Mouse (Mus musculus) hindbrain, embryonic 11.5 days (tissue): Measurements from ENCODE around the gene Ywhah. TPM values are rescaled to one million over a fixed set of nuclear protein-coding genes. Genes with fewer than 3 reads are reported as not detected.

Source experiments
- ATAC-seq: fragments of 200-750 bp; cut with Nextera tagmentation; 2 replicates; pipeline ENCODE4 v1.8.0; 2017; ENCODE audit warnings: mild to moderate bottlenecking, moderate TSS enrichment, moderate library complexity; ENCODE audit not compliant: low FRiP score
- DNase-seq: peaks from one replicate; pipeline ENCODE4 v3.0.0-alpha.2; 2015; ENCODE audit warnings: low spot score
- H3K27ac ChIP-seq: fragments of 300-500 bp; sonication (generic); 2 replicates; pipeline ENCODE4 v1.5.1; 2014; ENCODE audit warnings: mild to moderate bottlenecking, low read depth, low read length
- H3K27me3 ChIP-seq: fragments of 300-500 bp; sonication (generic); 2 replicates; pipeline ENCODE4 v1.6.1; 2014; ENCODE audit warnings: mild to moderate bottlenecking, low read length, moderate library complexity, mixed read lengths; ENCODE audit not compliant: control insufficient read depth, insufficient read depth
- H3K36me3 ChIP-seq: fragments of 300-500 bp; sonication (generic); 2 replicates; pipeline ENCODE4 v1.6.1; 2014; ENCODE audit warnings: mild to moderate bottlenecking, low read length, moderate library complexity, mixed read lengths; ENCODE audit not compliant: control insufficient read depth, insufficient read depth
- H3K4me1 ChIP-seq: fragments of 300-500 bp; sonication (generic); replicated peaks from 2 replicates; pipeline ENCODE4 v1.6.1; 2014; ENCODE audit warnings: low read length, mixed read lengths; ENCODE audit not compliant: control insufficient read depth, insufficient read depth
- H3K4me2 ChIP-seq: fragments of 300-500 bp; sonication (generic); replicated peaks from 2 replicates; pipeline ENCODE4 v1.6.1; 2014; ENCODE audit warnings: mild to moderate bottlenecking, low read depth, low read length
- H3K4me3 ChIP-seq: fragments of 300-500 bp; sonication (generic); 2 replicates; pipeline ENCODE4 v1.5.1; 2014; ENCODE audit warnings: low read depth, low read length
- H3K9ac ChIP-seq: fragments of 300-500 bp; sonication (generic); 2 replicates; pipeline ENCODE4 v1.6.1; 2014; ENCODE audit warnings: low read depth, low read length
- H3K9me3 ChIP-seq: fragments of 300-500 bp; sonication (generic); 2 replicates; pipeline ENCODE4 v1.6.1; 2016; ENCODE audit warnings: low read length; ENCODE audit not compliant: control insufficient read depth
- WGBS: fragments of 180-500 bp; shearing (Covaris S2); extraction: QIAGEN DNeasy Blood & Tissue Kit; methylation state at CpG from one replicate; pipeline ENCODE4 v1.1.7; 2014; 5-methylcytosine and 5-hydroxymethylcytosine counted together
- polyA plus RNA-seq: library from polyadenylated mRNA; unstranded; fragments of >200 nt; fragmentation: Nextera tagmentation; extraction: Ambion mirVana; gene quantifications from 2 replicates; pipeline ENCODE4 v1.2.1, GENCODE M21; 2014

The Ywhah gene
- 473 and 505 TPM in 2 replicates for polyA plus RNA-seq

DNA sequence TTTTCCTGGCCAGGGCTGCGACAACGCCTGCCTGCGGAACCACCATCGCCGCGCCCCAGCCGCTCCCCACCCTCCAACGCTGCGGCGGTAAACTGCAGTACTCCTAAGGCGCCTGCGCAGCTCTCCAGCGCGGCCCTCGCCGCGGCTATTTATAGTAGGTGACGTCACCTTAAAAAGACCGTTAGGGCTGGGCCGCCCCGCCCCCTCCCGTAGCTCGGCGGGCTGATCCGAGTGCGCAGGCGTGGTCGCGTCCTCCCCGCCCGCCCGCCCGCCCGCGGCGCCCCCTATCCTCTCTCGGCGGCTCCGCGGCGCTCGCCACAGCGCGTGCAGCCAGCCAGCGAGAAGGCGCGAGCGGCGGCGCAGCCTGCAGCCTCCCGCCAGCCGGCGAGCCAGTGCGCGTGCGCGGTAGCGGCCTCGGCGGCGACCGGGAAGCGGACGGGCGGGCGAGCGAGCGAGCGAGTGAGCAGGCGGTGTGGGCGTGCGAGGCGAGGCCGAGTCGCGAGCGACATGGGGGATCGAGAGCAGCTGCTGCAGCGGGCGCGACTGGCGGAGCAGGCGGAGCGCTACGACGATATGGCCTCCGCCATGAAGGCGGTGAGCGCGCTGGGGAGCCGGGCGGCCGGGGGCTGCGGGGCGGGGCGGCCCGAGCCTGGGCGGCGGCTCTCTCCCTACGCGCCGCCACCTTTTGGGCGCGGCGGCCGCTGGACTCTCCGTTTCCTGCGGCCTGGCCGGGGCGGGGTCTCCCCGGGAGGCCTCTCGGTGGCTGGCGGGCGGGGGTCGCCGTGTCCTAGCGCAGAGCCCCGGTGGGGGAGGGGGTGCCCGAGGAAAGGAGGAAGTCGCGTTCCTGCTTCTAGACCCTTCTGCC lies at the start of gene Ywhah:
TSS of gene Ywhah (plus strand) at position 256 of the 865 bp plus-strand sequence.
- DNase-seq, result peak; percentile 98
- Histone ChIP-seq H3K9me3 (no peaks in the 10 kb centered on the region), H3K9ac (peak within 1 kb of the TSS; percentile 96), H3K4me2 (peak within 1 kb of the TSS; percentile 86), H3K36me3 (no peaks in the 10 kb centered on the region; the same call in 1 of the 2 replicates), H3K4me3 (peak within 1 kb of the TSS; percentile 87), H3K27me3 (no peaks in the 10 kb centered on the region), H3K27ac (peak within 1 kb of the TSS; percentile 100), H3K4me1 (peaks cover 2% of the 10 kb centered on the region)
- peak; percentile 96 for ATAC-seq
- under 1% methylated on average over 70 of the region's 121 CpGs for WGBS

DNA sequence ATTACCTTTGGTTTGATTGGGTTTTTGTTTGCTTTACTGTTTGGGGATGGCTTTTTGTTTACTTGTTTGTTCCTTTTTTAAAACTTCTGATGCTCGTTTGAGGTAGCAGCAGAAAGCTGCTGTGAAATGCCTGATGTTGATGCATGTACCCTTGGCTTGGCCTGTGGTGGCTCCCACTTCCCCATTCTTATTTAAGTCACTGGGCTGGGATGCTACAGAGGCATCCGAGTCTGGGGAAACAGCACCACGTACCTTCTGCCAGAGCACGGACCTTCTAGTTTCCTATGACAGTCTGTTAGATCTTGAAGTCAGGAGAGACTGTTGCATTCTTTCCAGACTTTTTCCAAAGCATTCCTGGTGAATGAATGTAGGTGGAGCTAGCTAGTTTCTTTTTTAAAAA lies 42.1 kb upstream of the Ywhah start:
- Histone ChIP-seq H3K9ac (no peak overlapping the region), H3K9me3 (no peaks in the 10 kb centered on the region), H3K4me2 (no peak overlapping the region), H3K27ac (no peak overlapping the region), H3K4me3 (no peak overlapping the region), H3K36me3 (0 out of 2 replicates have a peak, but pooled peaks cover 2% of the 10 kb centered on the region), H3K27me3 (no peaks in the 10 kb centered on the region), H3K4me1 (no peaks in the 10 kb centered on the region)
- DNase-seq (no peak), ATAC-seq (no peak)
- 89% methylated on average over 4 of the region's 4 CpGs for WGBS

DNA sequence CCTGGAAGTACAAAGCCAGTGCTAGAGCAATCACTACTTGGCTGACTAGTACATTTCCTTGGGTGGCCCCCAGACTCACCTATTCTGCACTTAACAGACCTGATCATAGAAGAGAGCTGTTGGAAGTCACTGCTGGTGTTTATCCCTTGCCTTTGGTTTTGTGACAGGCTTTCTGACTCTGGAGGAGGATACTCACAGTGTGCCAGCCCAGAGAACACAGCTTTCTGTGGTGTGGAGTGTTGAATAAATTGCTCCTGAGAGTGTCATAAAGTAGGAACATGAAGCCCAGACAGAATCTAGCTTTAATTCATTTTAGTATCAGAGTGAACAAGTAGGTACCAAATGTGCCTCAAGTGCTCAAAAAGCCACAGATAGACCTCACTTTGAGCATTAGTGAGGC lies 41.4 kb upstream of the Ywhah start:
- Histone ChIP-seq H3K9me3 (no peaks in the 10 kb centered on the region), H3K4me1 (no peaks in the 10 kb centered on the region), H3K4me2 (no peak overlapping the region), H3K27me3 (no peaks in the 10 kb centered on the region), H3K27ac (no peak overlapping the region), H3K9ac (no peak overlapping the region), H3K4me3 (no peak overlapping the region), H3K36me3 (0 out of 2 replicates have a peak, but pooled peaks cover 2% of the 10 kb centered on the region)
- no peak for ATAC-seq
- DNase-seq, result no peak

DNA sequence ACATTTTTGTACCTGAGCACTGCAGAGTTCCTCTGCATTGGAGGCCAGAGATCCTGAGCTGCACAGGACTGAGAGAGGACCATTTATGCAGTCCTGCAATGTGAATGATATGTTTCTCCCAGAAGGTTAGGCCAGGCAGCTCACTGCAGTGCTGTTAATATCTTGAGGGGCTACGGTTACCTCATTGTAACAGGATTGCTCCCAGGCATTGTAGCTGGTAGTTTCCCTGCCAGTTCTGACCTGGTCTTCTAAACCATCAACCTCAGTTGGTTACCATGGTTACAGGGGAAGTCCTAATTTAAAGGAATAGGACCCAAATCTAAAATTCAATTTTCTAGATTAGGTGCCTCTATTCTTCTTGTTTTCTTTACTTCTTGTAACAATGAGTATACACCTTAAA lies 33.2 kb upstream of the Ywhah start:
- ATAC-seq (no peak), DNase-seq (no peak)
- no peaks in the 10 kb centered on the region for H3K27me3 ChIP-seq
- no peak overlapping the region for H3K27ac ChIP-seq
- 85% methylated on average over 1 of the region's 1 CpGs for WGBS
- no peak overlapping the region for H3K4me2 ChIP-seq
- H3K36me3 ChIP-seq, result no peaks in the 10 kb centered on the region
- H3K9ac ChIP-seq, result no peak overlapping the region
- no peak overlapping the region for H3K4me3 ChIP-seq
- H3K9me3 ChIP-seq, result no peaks in the 10 kb centered on the region
- H3K4me1 ChIP-seq, result no peaks in the 10 kb centered on the region

DNA sequence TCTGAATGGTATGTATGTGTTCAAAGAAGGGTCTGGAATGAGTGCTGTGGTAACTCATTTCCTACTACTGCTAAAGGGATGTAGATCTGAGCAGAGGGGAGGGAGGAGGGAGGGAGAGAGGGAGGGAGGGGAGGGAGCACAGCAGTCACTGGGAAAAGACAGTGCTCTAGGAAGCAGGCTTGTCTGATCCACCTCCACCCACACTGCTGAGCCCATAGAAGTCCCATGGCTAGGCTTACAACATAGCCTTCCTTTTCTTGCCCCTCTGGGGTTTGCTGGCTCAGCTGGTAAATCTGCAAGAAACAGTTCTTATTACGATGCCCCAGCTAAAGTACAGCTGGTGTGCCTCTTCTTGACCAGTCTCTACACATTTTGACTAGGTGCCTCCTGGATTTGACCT lies 30.7 kb upstream of the Ywhah start:
- no peak overlapping the region for H3K4me2 ChIP-seq
- H3K4me3 ChIP-seq, result no peak overlapping the region
- no peaks in the 10 kb centered on the region for H3K9me3 ChIP-seq
- no peak for ATAC-seq
- no peak for DNase-seq
- H3K27me3 ChIP-seq, result no peaks in the 10 kb centered on the region
- 0 out of 2 replicates have a peak overlapping the region, but pooled peaks have one; percentile 45 for H3K27ac ChIP-seq
- H3K4me1 ChIP-seq, result no peaks in the 10 kb centered on the region
- no peaks in the 10 kb centered on the region for H3K36me3 ChIP-seq
- WGBS, result 80% methylated on average over 1 of the region's 1 CpGs
- H3K9ac ChIP-seq, result no peak overlapping the region

DNA sequence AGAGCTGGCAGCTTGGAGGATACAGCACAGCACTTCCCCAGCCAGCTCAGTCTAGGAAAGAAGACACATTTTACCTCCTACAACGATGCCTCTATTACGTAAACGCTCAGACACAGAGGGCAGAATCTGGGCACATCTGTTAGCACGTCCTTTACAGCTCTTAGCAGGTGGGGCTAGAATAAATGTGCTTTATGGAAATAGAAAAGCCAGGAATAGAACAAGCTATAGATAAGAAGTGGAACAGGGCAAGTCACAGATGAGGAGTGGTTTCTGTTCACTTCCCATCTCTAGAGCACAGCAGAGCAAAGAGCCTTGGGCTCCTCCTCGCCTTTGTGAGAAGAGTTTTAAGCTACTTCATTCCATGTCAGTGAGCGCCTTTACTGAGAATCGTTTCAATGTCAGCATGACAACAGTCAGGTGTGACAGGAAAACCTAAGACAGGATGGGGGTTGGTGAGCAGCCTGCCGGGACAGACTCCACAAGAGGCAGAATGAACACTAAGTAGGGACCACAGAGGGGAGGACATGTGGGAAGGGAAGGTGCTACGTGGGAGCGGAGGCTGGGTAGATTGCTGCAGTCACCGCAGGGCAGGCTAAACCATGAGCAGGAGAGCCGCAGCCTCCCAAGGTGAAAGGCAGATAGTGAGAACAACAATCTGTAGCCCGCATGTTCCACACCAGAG lies 28.5 kb upstream of the Ywhah start:
- H3K27ac ChIP-seq, result no peak overlapping the region
- no peak for ATAC-seq
- 91% methylated on average over 13 of the region's 13 CpGs for WGBS
- H3K27me3 ChIP-seq, result no peaks in the 10 kb centered on the region
- H3K9me3 ChIP-seq, result no peaks in the 10 kb centered on the region
- H3K4me2 ChIP-seq, result no peak overlapping the region
- H3K4me1 ChIP-seq, result no peaks in the 10 kb centered on the region
- no peaks in the 10 kb centered on the region for H3K36me3 ChIP-seq
- H3K4me3 ChIP-seq, result no peak overlapping the region
- no peak for DNase-seq
- no peak overlapping the region for H3K9ac ChIP-seq

DNA sequence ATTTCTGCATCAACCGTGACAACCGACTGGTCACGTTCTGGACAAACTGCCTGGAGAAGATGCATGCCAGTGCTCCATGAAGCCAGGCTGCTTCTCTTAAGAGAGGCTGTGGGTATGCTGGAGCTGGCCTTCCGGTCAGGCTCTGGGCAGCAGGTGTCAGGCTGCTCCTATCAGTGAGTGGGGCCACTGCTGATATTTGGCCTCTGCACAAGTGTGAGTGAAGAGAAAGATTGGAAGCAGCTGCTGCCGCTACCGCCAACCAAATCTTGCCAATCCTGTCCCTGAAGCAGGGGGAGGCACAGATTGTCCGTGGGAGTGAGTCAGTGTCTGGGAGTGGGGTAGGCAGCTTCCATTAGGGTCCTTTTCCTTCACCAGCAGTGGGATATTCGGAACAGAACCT lies 27.5 kb upstream of the Ywhah start:
- Histone ChIP-seq H3K9me3 (no peaks in the 10 kb centered on the region), H3K4me1 (no peaks in the 10 kb centered on the region), H3K27ac (no peak overlapping the region), H3K4me3 (no peak overlapping the region), H3K36me3 (no peaks in the 10 kb centered on the region), H3K4me2 (no peak overlapping the region), H3K9ac (no peak overlapping the region), H3K27me3 (no peaks in the 10 kb centered on the region)
- WGBS, result 92% methylated on average over 8 of the region's 8 CpGs
- DNase-seq (no peak), ATAC-seq (no peak)

DNA sequence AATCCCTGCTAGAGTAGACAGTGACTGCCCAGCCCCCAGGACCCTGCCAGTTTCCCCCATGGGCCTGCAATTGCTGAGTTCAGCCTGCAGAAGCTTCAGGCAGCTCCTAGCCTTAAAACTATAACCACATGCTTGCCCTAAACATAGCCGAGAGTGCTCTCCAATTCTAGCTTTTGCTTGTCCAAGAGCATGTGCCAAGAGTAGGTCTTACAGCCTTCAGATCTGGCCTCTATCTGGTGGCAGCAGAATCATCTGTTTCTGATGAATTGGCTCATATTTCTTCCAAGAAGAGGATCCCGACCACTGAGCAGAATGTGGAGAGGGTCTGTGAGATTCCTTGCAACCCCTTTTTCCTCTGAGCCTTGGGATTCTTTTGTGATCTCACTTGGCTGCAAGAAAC lies 24.1 kb upstream of the Ywhah start:
- no peak overlapping the region for H3K9ac ChIP-seq
- WGBS, result 63% methylated on average over 2 of the region's 2 CpGs
- H3K4me3 ChIP-seq, result no peak overlapping the region
- no peaks in the 10 kb centered on the region for H3K9me3 ChIP-seq
- DNase-seq (no peak), ATAC-seq (no peak)
- H3K27me3 ChIP-seq, result no peaks in the 10 kb centered on the region
- no peaks in the 10 kb centered on the region for H3K4me1 ChIP-seq
- H3K4me2 ChIP-seq, result no peak overlapping the region
- no peak overlapping the region for H3K27ac ChIP-seq
- no peaks in the 10 kb centered on the region for H3K36me3 ChIP-seq
